ENCODE assay signal across 26 mouse cellular contexts in genomic region chrY:1178476-1178875, GRCm38 (mm10).
"Had no signal": no experiment of that assay in that cellular context is flagged by ENCODE, and none has a peak within 500 bp of the region (broad histone marks: within the 10 kb centered on the region; RNA-seq: fewer than 3 reads in every experiment).

No protein-coding gene starts in this region.

- H3K9ac ChIP-seq: heart, embryonic 13.5 days; heart, embryonic 15.5 days; hindbrain, embryonic 12.5 days; hindbrain, embryonic 14.5 days; kidney, embryonic 15.5 days; limb, embryonic 12.5 days; liver, embryonic 12.5 days; liver, embryonic 14.5 days had no signal

- ATAC-seq: hindbrain, embryonic 16.5 days; inflammation-experienced regulatory T-cells, adult 6 months; liver, embryonic 12.5 days had no signal

- H3K9me3 ChIP-seq: heart, embryonic 13.5 days; heart, embryonic 15.5 days; hindbrain, embryonic 10.5 days; hindbrain, embryonic 12.5 days; kidney, embryonic 15.5 days; limb, embryonic 10.5 days; limb, embryonic 12.5 days; liver, embryonic 12.5 days had no signal

- H3K27ac ChIP-seq: heart, adult 2 months; heart, embryonic 13.5 days; heart, embryonic 15.5 days; hindbrain, embryonic 10.5 days; hindbrain, embryonic 12.5 days; hindbrain, embryonic 14.5 days; kidney, embryonic 15.5 days; kidney, postnatal 0 days; layer of hippocampus, adult 2 months; left cerebral cortex, adult 2 months; limb, embryonic 10.5 days; limb, embryonic 12.5 days; liver, embryonic 12.5 days; liver, embryonic 14.5 days had no signal

- H3K4me1 ChIP-seq: heart, embryonic 13.5 days; heart, embryonic 15.5 days; hindbrain, embryonic 10.5 days; hindbrain, embryonic 12.5 days; kidney, embryonic 15.5 days; limb, embryonic 10.5 days; limb, embryonic 12.5 days; liver, embryonic 12.5 days had no signal

- H3K36me3 ChIP-seq: heart, embryonic 13.5 days; heart, embryonic 15.5 days; hindbrain, embryonic 10.5 days; hindbrain, embryonic 12.5 days; kidney, embryonic 15.5 days; limb, embryonic 10.5 days; limb, embryonic 12.5 days; liver, embryonic 12.5 days had no signal

- H3K4me2 ChIP-seq: heart, embryonic 11.5 days; heart, embryonic 13.5 days; heart, embryonic 15.5 days; hindbrain, embryonic 12.5 days; hindbrain, embryonic 14.5 days; kidney, embryonic 15.5 days; limb, embryonic 12.5 days; liver, embryonic 12.5 days had no signal

- H3K27me3 ChIP-seq: heart, embryonic 13.5 days; heart, embryonic 15.5 days; hindbrain, embryonic 12.5 days; kidney, embryonic 15.5 days; limb, embryonic 12.5 days; liver, embryonic 12.5 days had no signal

- DNase-seq: gastrocnemius, postnatal 14 days; gastrocnemius, postnatal 36 days; heart, adult 11 months; heart, adult 2 months; heart, postnatal 14 days; heart, postnatal 4 days; kidney, adult 11 months; kidney, postnatal 14 days; kidney, postnatal 36 days; liver had no signal

- H3K4me3 ChIP-seq: heart, adult 2 months; heart, embryonic 13.5 days; heart, embryonic 15.5 days; hindbrain, embryonic 10.5 days; hindbrain, embryonic 12.5 days; kidney, embryonic 15.5 days; layer of hippocampus, adult 2 months; left cerebral cortex, adult 2 months; limb, embryonic 10.5 days; limb, embryonic 12.5 days; liver, embryonic 12.5 days had no signal
